Mouse (Mus musculus) lung, postnatal 0 days (tissue): ENCODE measurements around the gene Suds3.

Experiments used
- CTCF ChIP-seq: IDR thresholded peaks from 2 replicates; pipeline ENCODE4 v1.5.1; 2016; ENCODE audit warnings: antibody characterized with exemption, mild to moderate bottlenecking
- EP300 ChIP-seq: IDR thresholded peaks from 2 replicates; pipeline ENCODE4 v1.6.1; 2016; ENCODE audit warnings: antibody characterized with exemption, mild to moderate bottlenecking, control low read depth

GRCm38 (mm10) chr5:117146165-117146564 is 30.3 kb upstream of the Suds3 start:
- no peak for TF ChIP-seq CTCF
- no peak for TF ChIP-seq EP300
